Mouse (Mus musculus): ENCODE data around the gene Mbl2. TPM values are rescaled to one million over a fixed set of nuclear protein-coding genes. Genes with fewer than 3 reads are reported as not detected.
"Not testable (repeated sequence)": the region's sequence is repeated elsewhere in the genome, so short reads cannot be mapped to it uniquely, and the experiment has no call there.

Mbl2 gene
- polyA plus RNA-seq, 1 experiment from 2014 or later, result 0.14 TPM

DNA sequence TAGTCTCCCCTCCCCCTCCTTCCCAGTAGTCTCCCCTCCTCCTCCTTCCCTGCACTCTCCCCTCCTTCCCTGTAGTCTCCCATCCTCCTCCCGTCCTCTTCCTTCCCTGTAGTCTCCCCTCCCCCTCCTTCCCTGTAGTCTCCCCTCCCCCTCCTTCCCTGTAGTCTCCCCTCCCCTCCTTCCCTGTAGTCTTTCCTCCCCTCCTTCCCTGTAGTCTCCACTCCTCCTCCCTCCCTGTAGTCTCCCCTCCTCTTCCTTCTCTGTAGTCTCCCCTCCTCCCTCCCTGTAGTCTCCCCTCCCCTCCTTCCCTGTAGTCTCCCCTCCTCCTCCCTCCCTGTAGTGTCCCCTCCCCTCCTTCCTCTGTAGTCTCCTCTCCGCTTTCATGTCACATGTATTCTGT is 18.7 kb upstream of the Mbl2 start:
- Histone ChIP-seq H3K27me3 (replicated peaks; ENCODE audit: control insufficient read depth, insufficient read depth, low read length) (no peaks in the 10 kb centered on the region), H3K36me3 (ENCODE audit: control insufficient read depth, insufficient read depth, low read length) (no peaks in the 10 kb centered on the region), H3K27ac (ENCODE audit: low read depth, low read length) (no peak overlapping the region), H3K9me3 (ENCODE audit: control insufficient read depth, low read length) (no peaks in the 10 kb centered on the region), H3K4me1 (ENCODE audit: control insufficient read depth, insufficient read depth, low read depth, low read length) (no peaks in the 10 kb centered on the region), H3K4me2 (ENCODE audit: low read length) (no peak overlapping the region), H3K9ac (ENCODE audit: low read depth, low read length) (no peak overlapping the region), H3K4me3 (ENCODE audit: low read length) (no peak overlapping the region)
- ATAC-seq, result no peak
- WGBS, result 19% methylated on average over 2 of the region's 2 CpGs

DNA sequence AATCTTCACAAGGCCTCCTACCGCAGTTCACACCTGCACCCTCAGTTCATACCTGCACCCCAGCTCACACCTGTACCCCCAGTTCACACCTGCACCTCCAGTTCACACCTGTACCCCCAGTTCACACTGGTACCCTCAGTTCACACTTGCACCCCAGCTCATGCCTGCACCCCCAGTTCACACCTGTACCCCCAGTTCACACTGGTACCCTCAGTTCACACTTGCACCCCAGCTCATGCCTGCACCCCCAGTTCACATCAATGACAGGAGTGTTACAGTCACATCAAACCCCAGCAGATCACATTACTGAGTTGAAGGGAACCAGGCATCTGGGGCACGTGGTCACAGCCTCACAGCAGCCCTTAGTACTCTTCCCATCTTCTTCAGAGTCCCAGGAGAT is 17.0 kb upstream of the Mbl2 start:
- not testable (repeated sequence) for ATAC-seq; H3K9ac ChIP-seq (ENCODE audit: low read depth, low read length); H3K27me3 ChIP-seq (replicated peaks; ENCODE audit: control insufficient read depth, insufficient read depth, low read length); H3K9me3 ChIP-seq (ENCODE audit: control insufficient read depth, low read length); H3K27ac ChIP-seq (ENCODE audit: low read depth, low read length); H3K4me1 ChIP-seq (ENCODE audit: control insufficient read depth, insufficient read depth, low read depth, low read length); H3K4me2 ChIP-seq (ENCODE audit: low read length); H3K4me3 ChIP-seq (ENCODE audit: low read length); H3K36me3 ChIP-seq (ENCODE audit: control insufficient read depth, insufficient read depth, low read length)
- WGBS, result 76% methylated on average over 2 of the region's 2 CpGs

DNA sequence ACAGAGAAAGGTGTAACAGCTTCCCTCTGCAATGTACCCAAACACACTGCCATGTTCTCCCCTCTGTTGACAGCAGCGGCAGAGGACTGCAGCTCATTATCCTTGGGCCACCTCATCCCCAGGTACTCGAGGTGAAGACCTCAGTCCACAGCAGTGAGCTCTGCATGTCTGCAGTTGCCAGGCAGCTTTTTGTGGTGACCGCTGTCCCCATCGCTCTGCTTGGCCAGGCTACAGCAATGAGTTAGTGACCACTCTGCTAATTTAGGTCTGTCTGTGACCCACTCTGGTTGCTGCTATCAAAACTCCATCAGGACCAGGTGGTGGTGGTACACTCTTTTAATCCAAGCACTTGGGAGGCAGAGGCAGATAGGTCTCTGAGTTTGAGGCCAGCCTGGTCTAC is 16.6 kb upstream of the Mbl2 start:
- ATAC-seq, result no peak
- no peak overlapping the region for H3K9ac ChIP-seq (ENCODE audit: low read depth, low read length)
- H3K36me3 ChIP-seq (ENCODE audit: control insufficient read depth, insufficient read depth, low read length), result no peaks in the 10 kb centered on the region
- 90% methylated on average over 4 of the region's 4 CpGs for WGBS
- H3K4me3 ChIP-seq (ENCODE audit: low read length), result no peak overlapping the region
- no peak overlapping the region for H3K4me2 ChIP-seq (ENCODE audit: low read length)
- H3K27me3 ChIP-seq (replicated peaks; ENCODE audit: control insufficient read depth, insufficient read depth, low read length), result no peaks in the 10 kb centered on the region
- no peaks in the 10 kb centered on the region for H3K4me1 ChIP-seq (ENCODE audit: control insufficient read depth, insufficient read depth, low read depth, low read length)
- no peaks in the 10 kb centered on the region for H3K9me3 ChIP-seq (ENCODE audit: control insufficient read depth, low read length)
- H3K27ac ChIP-seq (ENCODE audit: low read depth, low read length), result no peak overlapping the region

- H3K27ac ChIP-seq (ENCODE audit: low read depth, low read length), result no peak overlapping the region
- H3K4me3 ChIP-seq (ENCODE audit: low read length), result no peak overlapping the region
- H3K9ac ChIP-seq (ENCODE audit: low read depth, low read length), result no peak overlapping the region
- H3K4me2 ChIP-seq (ENCODE audit: low read length), result no peak overlapping the region
- peak; percentile 76 for ATAC-seq
- no peaks in the 10 kb centered on the region for H3K36me3 ChIP-seq (ENCODE audit: control insufficient read depth, insufficient read depth, low read length)
- H3K4me1 ChIP-seq (ENCODE audit: control insufficient read depth, insufficient read depth, low read depth, low read length), result no peaks in the 10 kb centered on the region
- no peaks in the 10 kb centered on the region for H3K9me3 ChIP-seq (ENCODE audit: control insufficient read depth, low read length)
- H3K27me3 ChIP-seq (replicated peaks; ENCODE audit: control insufficient read depth, insufficient read depth, low read length), result no peaks in the 10 kb centered on the region
- WGBS, result 24% methylated on average over 7 of the region's 7 CpGs
Measured at GRCm38 (mm10) chr19:30217335-30217734, 15.4 kb upstream of the Mbl2 start.

- not testable (repeated sequence) for H3K27ac ChIP-seq (ENCODE audit: low read depth, low read length); H3K4me1 ChIP-seq (ENCODE audit: control insufficient read depth, insufficient read depth, low read depth, low read length)
- WGBS, result 95% methylated on average over 8 of the region's 8 CpGs
Measured at GRCm38 (mm10) chr19:30222593-30222992, 10.1 kb upstream of the Mbl2 start.

DNA sequence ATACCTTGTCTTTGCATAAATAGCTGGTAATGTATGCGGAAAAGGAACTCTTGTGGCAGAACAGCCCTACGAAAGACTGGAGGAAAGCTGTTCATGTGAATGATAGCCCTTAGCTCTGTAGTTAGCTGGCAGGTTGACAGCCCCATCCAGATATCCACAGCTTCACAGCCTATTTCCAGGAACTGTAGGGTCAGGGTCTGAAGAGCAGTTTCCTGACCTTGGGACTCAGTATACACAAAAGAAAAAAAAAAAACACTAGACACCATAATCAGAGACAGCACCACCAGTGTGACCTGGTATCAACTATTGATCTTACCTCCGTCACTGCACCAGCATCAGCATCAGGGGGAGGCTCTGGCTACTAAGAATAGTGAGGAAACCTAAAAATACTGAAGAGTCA is 3.3 kb upstream of the Mbl2 start:
- Histone ChIP-seq H3K27me3 (replicated peaks; ENCODE audit: control insufficient read depth, insufficient read depth, low read length) (no peaks in the 10 kb centered on the region), H3K4me1 (ENCODE audit: control insufficient read depth, insufficient read depth, low read depth, low read length) (no peaks in the 10 kb centered on the region), H3K27ac (ENCODE audit: low read depth, low read length) (no peak overlapping the region), H3K4me3 (ENCODE audit: low read length) (no peak overlapping the region), H3K36me3 (ENCODE audit: control insufficient read depth, insufficient read depth, low read length) (no peaks in the 10 kb centered on the region), H3K9ac (ENCODE audit: low read depth, low read length) (no peak overlapping the region), H3K9me3 (ENCODE audit: control insufficient read depth, low read length) (no peaks in the 10 kb centered on the region), H3K4me2 (ENCODE audit: low read length) (no peak overlapping the region)
- 84% methylated on average over 3 of the region's 3 CpGs for WGBS
- ATAC-seq, result no peak

More at GRCm38 (mm10) chr19:30222593-30222992, 10.1 kb upstream of the Mbl2 start:
- H3K4me2 ChIP-seq (ENCODE audit: low read length); H3K27me3 ChIP-seq (replicated peaks; ENCODE audit: control insufficient read depth, insufficient read depth, low read length); H3K9me3 ChIP-seq (ENCODE audit: control insufficient read depth, low read length); H3K9ac ChIP-seq (ENCODE audit: low read depth, low read length); H3K36me3 ChIP-seq (ENCODE audit: control insufficient read depth, insufficient read depth, low read length); H3K4me3 ChIP-seq (ENCODE audit: low read length); ATAC-seq: not testable (repeated sequence)

DNA sequence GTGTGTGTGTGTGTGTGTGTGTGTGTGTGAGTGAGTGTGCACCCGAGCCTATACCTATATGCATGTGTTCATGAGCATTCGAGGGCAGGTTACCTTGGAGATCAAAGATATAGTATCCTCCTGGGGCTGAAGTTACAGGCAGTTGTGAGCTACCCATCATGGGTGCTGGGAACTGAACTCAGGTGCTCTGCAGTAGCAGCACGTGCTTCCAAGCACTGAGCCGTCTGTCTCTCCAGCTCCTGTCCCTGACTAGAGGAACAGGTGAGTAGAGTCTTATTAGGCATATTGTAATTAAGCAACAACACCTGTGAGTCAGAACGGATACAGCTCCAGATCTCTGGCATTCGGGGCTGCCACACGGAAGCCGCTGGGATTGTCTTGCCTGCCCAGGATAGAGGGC is 1.7 kb downstream of the Mbl2 start:
- Histone ChIP-seq H3K27ac (ENCODE audit: low read depth, low read length) (no peak overlapping the region), H3K4me1 (ENCODE audit: control insufficient read depth, insufficient read depth, low read depth, low read length) (no peaks in the 10 kb centered on the region), H3K9me3 (ENCODE audit: control insufficient read depth, low read length) (no peaks in the 10 kb centered on the region), H3K4me3 (ENCODE audit: low read length) (no peak overlapping the region), H3K4me2 (ENCODE audit: low read length) (no peak overlapping the region), H3K36me3 (ENCODE audit: control insufficient read depth, insufficient read depth, low read length) (no peaks in the 10 kb centered on the region), H3K9ac (ENCODE audit: low read depth, low read length) (no peak overlapping the region), H3K27me3 (replicated peaks; ENCODE audit: control insufficient read depth, insufficient read depth, low read length) (no peaks in the 10 kb centered on the region)
- WGBS, result 79% methylated on average over 8 of the region's 8 CpGs
- no peak for ATAC-seq

- Histone ChIP-seq H3K4me1 (ENCODE audit: control insufficient read depth, insufficient read depth, low read depth, low read length) (no peaks in the 10 kb centered on the region), H3K36me3 (ENCODE audit: control insufficient read depth, insufficient read depth, low read length) (no peaks in the 10 kb centered on the region), H3K4me2 (ENCODE audit: low read length) (no peak overlapping the region), H3K27ac (ENCODE audit: low read depth, low read length) (no peak overlapping the region), H3K9ac (ENCODE audit: low read depth, low read length) (no peak overlapping the region), H3K4me3 (ENCODE audit: low read length) (no peak overlapping the region), H3K9me3 (ENCODE audit: control insufficient read depth, low read length) (no peaks in the 10 kb centered on the region), H3K27me3 (replicated peaks; ENCODE audit: control insufficient read depth, insufficient read depth, low read length) (no peaks in the 10 kb centered on the region)
- no peak for ATAC-seq
- 16% methylated on average over 11 of the region's 11 CpGs for WGBS
Measured at GRCm38 (mm10) chr19:30247359-30247758, 14.6 kb downstream of the Mbl2 start.

DNA sequence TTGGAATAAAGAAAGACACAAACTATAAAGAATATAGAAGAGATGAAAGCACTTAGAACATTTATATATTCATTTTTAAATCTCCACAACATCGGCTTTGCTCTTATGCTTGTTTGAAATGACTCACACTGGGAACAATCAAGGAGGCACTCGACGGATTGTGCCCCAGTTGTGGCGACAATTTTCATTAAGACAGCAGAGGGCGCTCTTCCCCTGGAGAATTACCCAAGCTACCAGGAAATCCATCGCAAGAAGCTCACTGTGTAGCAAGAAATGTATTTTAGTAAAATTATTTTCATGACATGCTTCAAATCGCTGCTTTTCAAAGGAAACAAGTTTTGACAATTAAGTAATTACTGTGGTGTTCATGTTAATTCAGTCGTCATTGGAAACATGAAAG is 16.1 kb downstream of the Mbl2 start:
- Histone ChIP-seq H3K9ac (ENCODE audit: low read depth, low read length) (no peak overlapping the region), H3K4me2 (ENCODE audit: low read length) (no peak overlapping the region), H3K9me3 (ENCODE audit: control insufficient read depth, low read length) (no peaks in the 10 kb centered on the region), H3K27ac (ENCODE audit: low read depth, low read length) (no peak overlapping the region), H3K36me3 (ENCODE audit: control insufficient read depth, insufficient read depth, low read length) (no peaks in the 10 kb centered on the region), H3K27me3 (replicated peaks; ENCODE audit: control insufficient read depth, insufficient read depth, low read length) (no peaks in the 10 kb centered on the region), H3K4me3 (ENCODE audit: low read length) (no peak overlapping the region), H3K4me1 (ENCODE audit: control insufficient read depth, insufficient read depth, low read depth, low read length) (no peaks in the 10 kb centered on the region)
- ATAC-seq, result no peak
- WGBS, result 6% methylated on average over 8 of the region's 8 CpGs

GRCm38 (mm10) chr19:30252253-30252652 is 19.5 kb downstream of the Mbl2 start:
- Histone ChIP-seq H3K36me3 (ENCODE audit: control insufficient read depth, insufficient read depth, low read length) (no peaks in the 10 kb centered on the region), H3K9ac (ENCODE audit: low read depth, low read length) (no peak overlapping the region), H3K9me3 (ENCODE audit: control insufficient read depth, low read length) (no peaks in the 10 kb centered on the region), H3K4me1 (ENCODE audit: control insufficient read depth, insufficient read depth, low read depth, low read length) (no peaks in the 10 kb centered on the region), H3K27me3 (replicated peaks; ENCODE audit: control insufficient read depth, insufficient read depth, low read length) (no peaks in the 10 kb centered on the region), H3K4me2 (ENCODE audit: low read length) (no peak overlapping the region), H3K27ac (ENCODE audit: low read depth, low read length) (no peak overlapping the region), H3K4me3 (ENCODE audit: low read length) (no peak overlapping the region)
- WGBS, result 81% methylated on average over 2 of the region's 2 CpGs
- ATAC-seq, result no peak

All from hindbrain, embryonic 16.5 days (tissue).